Mouse (Mus musculus) hindbrain, postnatal 0 days (tissue): ENCODE measurements around the gene Snrpa1. TPM values are rescaled to one million over a fixed set of nuclear protein-coding genes. Genes with fewer than 3 reads are reported as not detected.
A peak's percentile ranks its signal among the peaks of the same experiment; 100 is the strongest.

Experiments
- ATAC-seq: fragments of 200-750 bp; cut with Nextera tagmentation; 2 replicates; pipeline ENCODE4 v1.8.0; 2017; ENCODE audit warnings: mild to moderate bottlenecking, moderate TSS enrichment, moderate library complexity
- DNase-seq: peaks from one replicate; pipeline ENCODE4 v3.0.0-alpha.2; 2015; ENCODE audit warnings: low spot score
- H3K27ac ChIP-seq: fragments of 300-500 bp; sonication (generic); 2 replicates; pipeline ENCODE4 v1.5.1; 2014; ENCODE audit warnings: mild to moderate bottlenecking
- H3K27me3 ChIP-seq: fragments of 300-500 bp; sonication (generic); 2 replicates; pipeline ENCODE4 v1.6.1; 2014; ENCODE audit warnings: low read length, mixed read lengths; ENCODE audit not compliant: insufficient read depth
- H3K36me3 ChIP-seq: fragments of 300-500 bp; sonication (generic); 2 replicates; pipeline ENCODE4 v1.6.1; 2014; ENCODE audit warnings: low read length, mixed read lengths; ENCODE audit not compliant: insufficient read depth
- H3K4me1 ChIP-seq: fragments of 300-500 bp; sonication (generic); 2 replicates; pipeline ENCODE4 v1.6.1; 2014; ENCODE audit warnings: antibody characterized with exemption, low read length, mixed read lengths; ENCODE audit not compliant: insufficient read depth
- H3K4me2 ChIP-seq: fragments of 300-500 bp; sonication (generic); 2 replicates; pipeline ENCODE4 v1.6.1; 2014; ENCODE audit warnings: low read depth, mild to moderate bottlenecking, low read length, moderate library complexity, mixed read lengths
- H3K4me3 ChIP-seq: fragments of 300-500 bp; sonication (generic); 2 replicates; pipeline ENCODE4 v1.5.1; 2014; ENCODE audit warnings: low read length
- H3K9ac ChIP-seq: fragments of 300-500 bp; sonication (generic); replicated peaks from 2 replicates; pipeline ENCODE4 v1.6.1; 2014; ENCODE audit warnings: mild to moderate bottlenecking, low read length, moderate library complexity, mixed read lengths
- H3K9me3 ChIP-seq: fragments of 300-500 bp; sonication (generic); 2 replicates; pipeline ENCODE4 v1.6.1; 2016; ENCODE audit warnings: low read length, mixed read lengths
- CTCF ChIP-seq: IDR thresholded peaks from 2 replicates; pipeline ENCODE4 v1.5.1; 2016; ENCODE audit warnings: antibody characterized with exemption, control low read depth, low read depth
- WGBS: fragments of 180-500 bp; shearing (Covaris S2); extraction: QIAGEN DNeasy Blood & Tissue Kit; methylation state at CpG from one replicate; pipeline ENCODE4 v1.1.7; 2014; 5-methylcytosine and 5-hydroxymethylcytosine counted together
- polyA plus RNA-seq: library from polyadenylated mRNA; unstranded; fragments of >200 nt; fragmentation: Nextera tagmentation; extraction: Ambion mirVana; gene quantifications from 2 replicates; pipeline ENCODE4 v1.2.1, GENCODE M21; 2015
- total RNA-seq: library from RNA; depleted of rRNA; stranded (reverse); fragments of >200 nt; gene quantifications from 2 replicates; pipeline ENCODE4 v1.2.3, GENCODE M21; 2014; rRNA removed

The Snrpa1 gene
- total and polyA plus RNA-seq, 2 experiments from 2014 or later, result 26.5 to 119 TPM

GRCm38 (mm10) chr7:66120139-66120538, 61.3 kb downstream of the Snrpa1 start:
- Histone ChIP-seq H3K4me1 (peaks cover 7% of the 10 kb centered on the region; the same call in 1 of the 2 replicates), H3K4me3 (no peak overlapping the region), H3K4me2 (no peak overlapping the region), H3K36me3 (no peaks in the 10 kb centered on the region), H3K27ac (no peak overlapping the region), H3K9ac (no peak overlapping the region), H3K27me3 (no peaks in the 10 kb centered on the region), H3K9me3 (no peaks in the 10 kb centered on the region)
- TF ChIP-seq CTCF, result no peak
- DNase-seq (peak; percentile 40), ATAC-seq (no peak)
- WGBS, result 35% methylated on average over 1 of the region's 1 CpGs

- WGBS, result 59% methylated on average over 7 of the region's 7 CpGs
- ATAC-seq, result no peak
- peaks cover 1% of the 10 kb centered on the region; the same call in 1 of the 2 replicates for H3K36me3 ChIP-seq
- H3K27ac ChIP-seq, result peak overlapping the region; percentile 12; the same call in 1 of the 2 replicates
- H3K9me3 ChIP-seq, result no peaks in the 10 kb centered on the region
- H3K4me1 ChIP-seq, result peaks cover 7% of the 10 kb centered on the region; the same call in 1 of the 2 replicates
- no peak for TF ChIP-seq CTCF
- H3K4me2 ChIP-seq, result no peak overlapping the region
- no peak overlapping the region for H3K4me3 ChIP-seq
- H3K27me3 ChIP-seq, result no peaks in the 10 kb centered on the region
- no peak overlapping the region for H3K9ac ChIP-seq
- no peak for DNase-seq
Observed at GRCm38 (mm10) chr7:66120702-66121396, 62.0 kb downstream of the Snrpa1 start.

Other genes starting within 250 kb of the Snrpa1 start
- gene Pcsk6, start 197.3 kb upstream of the Snrpa1 start, total RNA-seq, result 13.0 and 20.1 TPM in 2 replicates
- 2.0 and 2.1 TPM in 2 replicates for gene Pcsk6, start 197.3 kb upstream of the Snrpa1 start, polyA plus RNA-seq
- not detected in 2 replicates for gene Gm45213, start 15.4 kb upstream of the Snrpa1 start, total RNA-seq
- not detected in 2 replicates for gene Gm45213, start 15.4 kb upstream of the Snrpa1 start, polyA plus RNA-seq
- gene Selenos, start 20.6 kb downstream of the Snrpa1 start, total RNA-seq, result 30.4 and 32.4 TPM in 2 replicates
- 115 and 131 TPM in 2 replicates for gene Selenos, start 20.6 kb downstream of the Snrpa1 start, polyA plus RNA-seq
- 32.9 and 35.5 TPM in 2 replicates for gene Chsy1, start 50.5 kb downstream of the Snrpa1 start, total RNA-seq
- 7.9 and 8.4 TPM in 2 replicates for gene Chsy1, start 50.5 kb downstream of the Snrpa1 start, polyA plus RNA-seq